Mouse (Mus musculus) spleen, adult 2 months (tissue): ENCODE measurements around the gene Trank1.

Experiments
- CTCF ChIP-seq: fragments of 200-500 bp; IDR thresholded peaks from 2 replicates; pipeline ENCODE4 v1.5.1; 2011; ENCODE audit warnings: mild to moderate bottlenecking, inconsistent platforms; ENCODE audit not compliant: insufficient read depth, insufficient read length, insufficient replicate concordance; ENCODE audit errors: extremely low read depth
- POLR2A ChIP-seq: fragments of 200-500 bp; IDR thresholded peaks from 2 replicates; pipeline ENCODE4 v1.6.1; 2011; ENCODE audit warnings: low read depth, low read length, inconsistent platforms

GRCm38 (mm10) chr9:111329881-111330280 lies 18.3 kb downstream of the Trank1 start:
- no peak for TF ChIP-seq POLR2A
- no peak for TF ChIP-seq CTCF
